Mouse (Mus musculus) gastrocnemius, adult 2 months (tissue): ENCODE measurements around the gene Klk11. TPM values are rescaled to one million over a fixed set of nuclear protein-coding genes. Genes with fewer than 3 reads are reported as not detected.

Source experiments
- DNase-seq: peaks from one replicate; pipeline ENCODE4 v3.0.0; 2022
- H3K27ac ChIP-seq: fragments of 200-600 bp; 2 replicates; pipeline ENCODE4 v1.8.1; 2022; ENCODE audit warnings: mild to moderate bottlenecking
- H3K4me3 ChIP-seq: fragments of 200-600 bp; 2 replicates; pipeline ENCODE4 v1.8.1; 2022; ENCODE audit warnings: mild to moderate bottlenecking, moderate library complexity
- CTCF ChIP-seq: fragments of 200-600 bp; IDR thresholded peaks from 2 replicates; pipeline ENCODE4 v1.8.1; 2022; ENCODE audit warnings: antibody characterized with exemption, mild to moderate bottlenecking, moderate library complexity
- intact Hi-C: fragments of 180-260 bp; cut with DNase I; formaldehyde crosslinking; loops from one replicate; pipeline ENCODE4 v1.15.1; 2025
- long read RNA-seq, 2 experiments: library from polyadenylated mRNA; stranded (forward); transcript quantifications; one replicate each; pipeline ENCODE4 v2.0.0; 2021
- total RNA-seq, 2 experiments: library from RNA; stranded (reverse); gene quantifications; 2 replicates each; pipeline ENCODE4 v1.2.3; 2021

Klk11 gene
- total RNA-seq, result under 1 TPM in 1 of 2 experiments, not detected in 1; 0.41 TPM
- long read RNA-seq, experiment 1, result 0 reads
- long read RNA-seq, experiment 2, result 0 reads

DNA sequence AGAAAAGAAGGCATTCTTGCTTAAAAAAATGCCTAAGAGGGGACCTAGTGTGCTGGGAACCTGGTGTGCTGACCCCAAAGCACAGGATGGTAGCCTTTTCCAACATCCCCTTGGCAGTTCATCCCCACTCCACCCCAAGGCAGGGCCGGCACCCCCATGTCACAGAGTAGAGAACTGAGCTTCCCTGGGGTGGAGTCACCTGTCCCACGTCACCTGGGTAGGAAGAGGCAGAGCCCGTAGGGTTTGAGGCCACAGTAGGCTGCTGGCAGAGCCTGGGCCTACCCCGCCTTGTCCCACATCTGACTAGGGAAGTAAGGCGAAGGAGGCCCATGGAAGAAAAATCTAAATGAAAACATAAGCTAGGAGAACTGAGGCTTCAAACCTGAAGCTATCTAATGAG, at the start of gene Klk11:
Klk11 (plus strand) TSS at position 241 of the 400 bp plus-strand sequence.
- intact Hi-C loops, result no loop called here
- TF ChIP-seq CTCF, result no peak
- Histone ChIP-seq H3K4me3 (no peak within 1 kb of the TSS), H3K27ac (no peak within 1 kb of the TSS)
- DNase-seq, result no peak

DNA sequence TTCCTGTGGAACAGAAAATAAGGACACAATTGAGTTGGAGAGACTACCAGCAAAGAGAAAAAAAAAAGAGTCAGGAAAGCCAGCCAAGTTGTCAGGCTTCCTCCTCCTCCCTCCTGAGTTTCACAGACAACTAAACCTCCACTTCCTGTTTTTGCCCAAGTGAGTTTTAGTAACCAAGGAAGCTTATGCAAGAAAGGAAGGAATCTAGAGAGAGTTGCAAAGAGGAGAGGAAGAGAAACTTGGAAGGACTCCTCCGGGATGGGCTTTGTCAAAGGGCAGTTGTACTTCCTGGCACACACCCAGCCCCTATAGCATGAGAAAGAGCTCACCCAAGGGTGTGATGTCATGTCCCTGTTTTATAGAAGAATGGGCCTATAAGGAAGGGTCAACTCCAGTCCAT, 26.6 kb upstream of the Klk11 start:
- peak overlapping the region; percentile 28; the same call in 1 of the 2 replicates for H3K27ac ChIP-seq
- no peak for TF ChIP-seq CTCF
- no peak overlapping the region for H3K4me3 ChIP-seq
- intact Hi-C loops, result no loop called here
- DNase-seq, result peak; percentile 37

DNA sequence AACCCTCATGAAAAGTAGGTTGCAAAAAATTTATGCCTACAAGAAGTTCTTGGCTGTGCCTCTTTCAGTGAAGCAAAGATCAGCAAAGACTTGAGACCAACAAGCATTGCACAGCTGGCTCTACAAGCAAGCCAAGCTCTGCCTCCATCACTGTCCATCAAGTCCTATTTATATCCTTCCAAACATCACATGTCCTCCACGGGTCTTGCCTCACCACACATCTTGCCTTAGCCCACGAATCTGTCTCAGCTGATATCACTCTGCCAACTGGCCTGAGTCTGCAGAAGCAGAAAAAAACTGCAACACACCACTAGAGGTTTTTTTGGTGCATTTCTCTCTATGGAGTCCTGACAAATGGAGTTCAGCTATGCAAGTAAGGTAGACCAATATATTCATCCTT, 21.6 kb upstream of the Klk11 start:
- H3K4me3 ChIP-seq, result no peak overlapping the region
- TF ChIP-seq CTCF, result no peak
- no peak for DNase-seq
- no peak overlapping the region for H3K27ac ChIP-seq
- intact Hi-C loops, result no loop called here

DNA sequence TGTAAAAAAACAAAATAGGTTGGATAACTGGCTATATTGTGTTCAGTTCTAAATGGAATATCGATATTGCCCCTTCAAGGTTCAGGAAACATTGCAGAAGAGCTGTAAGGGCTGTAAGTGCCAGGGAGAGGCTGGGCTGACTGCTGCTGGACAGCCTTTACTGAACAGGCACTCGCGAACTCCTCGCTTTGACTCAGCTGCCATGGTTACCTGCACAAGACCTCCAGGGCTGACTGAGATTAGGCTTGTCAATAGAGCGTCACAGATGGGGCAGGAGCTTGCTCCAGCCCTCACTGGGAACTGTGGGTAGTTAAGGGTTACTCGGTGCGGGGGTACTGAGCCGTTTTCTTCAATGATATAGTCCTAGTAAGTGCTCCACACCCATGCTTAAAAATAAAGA, 7.9 kb upstream of the Klk11 start:
- no peak overlapping the region for H3K4me3 ChIP-seq
- no peak overlapping the region for H3K27ac ChIP-seq
- intact Hi-C loops, result no loop called here
- TF ChIP-seq CTCF, result no peak
- DNase-seq, result no peak

DNA sequence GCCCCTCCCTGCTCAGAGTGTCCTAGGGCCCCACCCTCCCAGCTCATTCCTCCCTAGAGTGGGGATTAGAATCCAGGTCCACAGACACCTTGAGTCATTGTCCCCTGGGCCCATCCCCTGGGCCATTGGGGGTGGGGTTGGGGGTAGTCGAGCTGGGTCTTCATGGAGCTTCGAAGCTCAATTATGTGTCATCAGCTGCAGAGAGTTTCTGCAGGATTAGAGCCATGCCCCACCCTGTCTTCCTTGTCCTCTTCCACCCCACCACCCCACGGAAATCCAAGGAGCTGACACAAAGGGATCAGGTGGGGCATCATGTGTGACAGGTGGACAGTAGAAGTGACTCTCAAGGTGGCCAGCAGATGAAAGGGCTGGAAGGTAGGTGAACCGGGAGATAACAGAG, 5.8 kb upstream of the Klk11 start, which contains the start of gene Klk12:
Klk12 (plus strand) TSS at position 301 of the 400 bp plus-strand sequence.
- intact Hi-C loops, result no loop called here
- DNase-seq, result no peak
- no peak for TF ChIP-seq CTCF
- Histone ChIP-seq H3K4me3 (no peak within 1 kb of the TSS), H3K27ac (no peak within 1 kb of the TSS)

DNA sequence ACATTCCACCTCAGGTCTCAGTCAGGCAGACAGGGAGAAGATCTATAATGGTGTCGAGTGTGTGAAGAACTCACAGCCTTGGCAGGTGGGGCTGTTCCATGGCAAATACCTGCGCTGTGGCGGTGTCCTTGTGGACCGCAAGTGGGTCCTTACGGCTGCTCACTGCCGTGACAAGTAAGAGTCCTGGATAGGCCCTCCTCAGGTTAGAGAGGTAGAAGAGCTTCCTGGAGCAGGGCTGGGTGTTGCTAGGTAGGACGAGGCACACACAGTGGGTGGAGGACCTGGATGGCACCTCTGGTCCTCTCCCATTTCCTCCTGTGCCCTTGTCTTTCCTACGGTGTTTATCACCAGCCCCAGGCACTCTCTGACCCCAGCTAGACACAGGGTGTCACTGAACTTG, 4.8 kb upstream of the Klk11 start:
- TF ChIP-seq CTCF, result no peak
- no peak for DNase-seq
- no peak overlapping the region for H3K4me3 ChIP-seq
- intact Hi-C loops, result no loop called here
- H3K27ac ChIP-seq, result no peak overlapping the region

DNA sequence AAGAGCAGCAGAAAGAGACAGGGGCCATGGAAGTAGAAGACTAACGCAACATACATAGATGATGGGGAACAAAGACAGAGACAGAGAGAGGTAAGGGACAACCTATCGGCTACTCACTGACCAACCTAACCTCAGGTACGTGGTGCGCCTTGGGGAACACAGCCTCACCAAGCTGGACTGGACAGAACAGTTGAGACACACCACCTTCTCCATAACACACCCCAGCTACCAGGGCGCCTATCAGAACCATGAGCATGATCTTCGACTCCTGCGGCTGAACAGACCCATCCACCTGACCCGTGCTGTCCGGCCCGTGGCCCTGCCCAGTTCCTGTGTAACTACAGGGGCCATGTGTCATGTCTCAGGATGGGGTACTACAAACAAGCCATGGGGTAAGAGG, 3.7 kb upstream of the Klk11 start:
- no peak overlapping the region for H3K27ac ChIP-seq
- TF ChIP-seq CTCF, result no peak
- no peak overlapping the region for H3K4me3 ChIP-seq
- DNase-seq, result no peak
- intact Hi-C loops, result no loop called here

DNA sequence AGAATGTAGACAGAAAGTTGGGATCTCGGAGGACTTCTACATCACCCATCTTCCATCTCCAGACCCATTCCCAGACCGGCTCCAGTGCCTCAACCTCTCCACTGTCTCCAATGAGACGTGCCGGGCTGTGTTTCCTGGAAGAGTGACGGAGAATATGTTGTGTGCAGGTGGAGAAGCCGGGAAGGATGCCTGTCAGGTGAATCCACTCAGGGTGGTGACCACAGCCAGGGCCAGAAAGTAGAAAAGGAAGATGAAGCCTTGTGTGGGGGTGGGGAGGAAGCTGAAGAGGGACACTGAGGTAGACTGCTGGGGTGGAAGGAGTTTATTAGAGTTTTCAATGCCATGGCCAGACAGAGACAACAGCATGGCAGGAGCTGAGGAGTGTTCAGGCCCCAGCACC, 2.5 kb upstream of the Klk11 start:
- no peak for DNase-seq
- H3K4me3 ChIP-seq, result no peak overlapping the region
- TF ChIP-seq CTCF, result no peak
- intact Hi-C loops, result no loop called here
- no peak overlapping the region for H3K27ac ChIP-seq

DNA sequence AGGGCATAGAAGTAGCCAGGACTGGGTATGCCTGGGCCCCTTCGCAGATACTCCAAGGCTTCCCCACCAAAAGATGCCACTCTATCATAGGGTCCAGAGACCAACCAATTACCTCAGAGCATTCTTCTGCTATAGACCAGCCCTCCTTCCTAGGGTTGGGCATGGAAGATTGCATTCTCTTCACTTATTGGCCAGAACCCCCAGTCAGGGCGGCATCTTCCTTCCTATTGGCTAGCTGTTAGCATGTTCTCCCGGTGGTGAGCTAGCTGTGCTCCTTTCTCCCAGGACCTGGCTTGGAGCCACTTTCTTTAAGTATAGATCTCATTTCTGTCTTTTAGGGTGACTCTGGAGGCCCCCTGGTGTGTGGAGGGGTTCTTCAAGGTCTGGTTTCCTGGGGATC, 1.5 kb upstream of the Klk11 start:
- intact Hi-C loops, result no loop called here
- H3K27ac ChIP-seq, result no peak overlapping the region
- no peak for DNase-seq
- TF ChIP-seq CTCF, result no peak
- no peak overlapping the region for H3K4me3 ChIP-seq

DNA sequence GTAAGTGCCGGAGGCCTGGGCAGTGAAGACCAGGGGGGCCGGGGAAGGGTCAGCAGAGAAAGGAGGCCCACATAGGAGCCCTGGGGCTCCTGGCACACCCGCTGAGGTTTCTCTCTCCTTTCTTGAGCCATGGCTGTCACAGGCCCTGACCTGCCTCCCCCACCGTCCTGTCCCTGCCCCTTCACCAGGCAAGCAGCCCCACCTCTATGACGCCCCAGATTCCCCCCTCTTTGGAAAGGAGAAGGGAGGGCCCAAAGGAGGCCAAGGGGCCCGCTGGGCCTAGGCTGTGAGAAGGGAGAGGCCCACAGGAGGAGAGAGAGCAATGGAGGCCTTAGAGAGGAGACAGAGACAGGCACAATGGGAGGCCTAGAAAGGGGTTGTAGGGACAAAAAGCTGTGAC, 398 bp downstream of the Klk11 start:
- no peak for TF ChIP-seq CTCF

DNA sequence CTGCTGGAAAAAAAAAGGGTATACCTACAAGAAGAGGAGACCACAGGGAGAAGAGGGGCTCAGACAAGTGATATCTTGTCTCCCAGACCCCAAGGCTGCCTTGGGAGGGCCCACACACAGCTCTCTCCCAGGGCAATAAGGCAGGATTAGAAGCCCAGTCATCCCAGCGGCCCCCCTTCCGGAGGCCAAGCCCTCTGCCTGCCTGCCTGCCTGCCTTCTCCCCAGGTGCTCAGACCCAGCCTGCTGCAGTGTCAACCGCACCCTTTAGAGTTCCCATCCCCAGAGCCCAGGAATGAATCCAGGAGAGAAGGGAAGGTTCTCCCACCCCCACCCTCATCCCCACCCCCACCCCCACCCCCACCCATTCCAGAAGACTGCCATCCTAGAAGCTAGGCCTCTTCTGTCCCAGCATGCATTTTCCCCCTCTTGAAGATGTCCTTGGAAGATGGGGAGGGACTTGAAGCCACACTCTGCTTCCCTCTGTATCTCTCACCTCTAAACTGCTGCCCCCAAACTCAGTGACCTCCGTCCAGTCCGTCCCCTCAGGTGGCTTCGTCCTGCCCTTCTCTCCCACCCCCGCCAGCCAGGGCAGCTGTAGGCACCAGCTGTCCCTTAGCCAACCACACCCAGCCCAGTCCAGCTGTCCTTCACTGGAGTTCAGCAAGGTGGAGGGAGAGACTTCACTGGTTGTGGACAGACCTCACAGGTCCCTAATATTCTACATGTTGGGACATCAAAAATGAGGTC, 1.1 kb downstream of the Klk11 start:
- Histone ChIP-seq H3K27ac (no peak overlapping the region), H3K4me3 (no peak overlapping the region)
- no peak for TF ChIP-seq CTCF
- no peak for DNase-seq
- intact Hi-C loops, result no loop called here

More for the DNA sequence above, 398 bp downstream of the Klk11 start:
- no peak overlapping the region for H3K4me3 ChIP-seq
- intact Hi-C loops, result no loop called here
- no peak overlapping the region for H3K27ac ChIP-seq
- DNase-seq, result no peak

DNA sequence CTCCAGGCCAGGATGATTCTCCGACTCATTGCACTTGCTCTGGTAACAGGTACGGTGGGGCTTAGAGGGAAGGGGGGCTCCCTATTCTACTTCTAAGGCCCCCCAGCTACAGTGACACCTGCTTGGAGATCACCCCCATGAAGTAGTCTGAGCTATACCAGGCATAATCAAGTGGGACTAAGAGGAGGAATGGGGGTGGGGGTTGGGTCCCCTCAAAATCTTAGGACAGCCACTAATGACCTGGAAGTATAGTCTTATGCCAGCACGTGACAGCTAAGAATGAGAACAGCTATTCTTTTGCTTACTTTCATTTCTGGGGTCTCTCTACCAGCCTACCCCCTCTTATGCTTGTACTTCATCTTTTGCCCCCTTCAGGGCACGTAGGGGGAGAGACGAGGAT, 2.1 kb downstream of the Klk11 start:
- TF ChIP-seq CTCF, result no peak
- Histone ChIP-seq H3K27ac (no peak overlapping the region), H3K4me3 (no peak overlapping the region)
- intact Hi-C loops, result no loop called here
- DNase-seq, result no peak

DNA sequence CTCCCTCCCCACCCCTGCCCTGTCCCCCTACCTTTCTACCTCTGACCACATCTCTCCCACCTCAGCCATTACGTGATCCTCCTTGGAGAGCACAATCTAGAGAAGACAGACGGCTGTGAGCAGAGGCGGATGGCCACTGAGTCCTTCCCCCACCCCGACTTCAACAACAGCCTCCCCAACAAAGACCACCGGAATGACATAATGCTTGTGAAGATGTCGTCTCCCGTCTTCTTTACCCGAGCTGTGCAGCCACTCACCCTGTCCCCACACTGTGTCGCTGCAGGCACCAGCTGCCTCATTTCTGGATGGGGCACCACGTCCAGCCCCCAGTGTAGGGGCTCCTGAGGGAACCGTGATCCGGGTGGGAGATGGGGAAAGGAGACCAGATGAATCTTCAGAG, 3.0 kb downstream of the Klk11 start:
- Histone ChIP-seq H3K4me3 (no peak overlapping the region), H3K27ac (no peak overlapping the region)
- TF ChIP-seq CTCF, result no peak
- intact Hi-C loops, result no loop called here
- no peak for DNase-seq
